Mouse (Mus musculus): ENCODE results near the gene Dolpp1.
A peak's percentile ranks its signal among the peaks of the same experiment; 100 is the strongest.

The Dolpp1 gene

GRCm38 (mm10) chr2:30440211-30440700, 48.2 kb downstream of the Dolpp1 start:
- no peak for DNase-seq (ENCODE audit: extremely low spot score, low read depth, low spot score)

DNA sequence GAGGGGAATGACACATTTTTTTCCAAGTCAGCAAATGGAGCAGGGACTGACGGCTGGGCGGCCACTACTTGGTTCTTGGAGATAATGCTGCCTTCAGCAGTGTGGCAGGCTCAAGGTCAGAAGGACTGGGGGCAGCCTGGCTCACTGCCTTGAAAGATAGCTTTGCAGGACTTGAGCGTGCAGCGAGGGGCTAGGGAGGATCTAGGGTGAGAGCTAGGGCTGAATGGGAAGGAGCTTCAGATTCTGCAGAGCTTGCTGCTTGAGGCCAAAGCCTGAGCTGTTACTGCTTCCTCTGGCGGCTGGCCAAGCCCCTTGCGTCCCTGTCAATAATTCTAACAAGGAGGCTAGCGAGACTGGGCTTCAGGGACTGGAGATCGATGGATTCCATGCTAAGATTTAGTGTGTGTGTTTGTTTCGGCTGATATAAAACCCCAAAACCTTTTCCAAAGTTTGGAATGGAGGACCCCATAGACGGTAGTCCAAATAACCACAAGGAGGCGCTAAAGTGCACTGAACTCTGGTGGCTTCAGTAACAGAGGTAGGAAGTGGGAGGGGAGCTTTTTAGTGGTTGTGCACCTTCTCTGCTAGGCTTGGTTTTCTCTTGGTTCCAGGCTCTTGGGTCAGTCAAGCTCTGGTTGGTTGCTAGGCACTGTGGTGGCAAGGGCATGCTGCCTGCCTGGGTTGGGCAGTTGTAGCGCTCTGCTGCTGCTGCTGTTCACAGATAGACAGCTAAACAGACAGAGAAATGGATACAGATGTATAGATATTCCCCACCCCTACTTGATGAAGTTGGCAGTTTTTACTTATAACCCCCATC, 48.9 kb downstream of the Dolpp1 start:
- DNase-seq (ENCODE audit: extremely low spot score, low read depth, low spot score): peak; percentile 82

GRCm38 (mm10) chr2:30441518-30442497, 49.8 kb downstream of the Dolpp1 start:
- DNase-seq (ENCODE audit: extremely low spot score, low read depth, low spot score): peak; percentile 95

DNA sequence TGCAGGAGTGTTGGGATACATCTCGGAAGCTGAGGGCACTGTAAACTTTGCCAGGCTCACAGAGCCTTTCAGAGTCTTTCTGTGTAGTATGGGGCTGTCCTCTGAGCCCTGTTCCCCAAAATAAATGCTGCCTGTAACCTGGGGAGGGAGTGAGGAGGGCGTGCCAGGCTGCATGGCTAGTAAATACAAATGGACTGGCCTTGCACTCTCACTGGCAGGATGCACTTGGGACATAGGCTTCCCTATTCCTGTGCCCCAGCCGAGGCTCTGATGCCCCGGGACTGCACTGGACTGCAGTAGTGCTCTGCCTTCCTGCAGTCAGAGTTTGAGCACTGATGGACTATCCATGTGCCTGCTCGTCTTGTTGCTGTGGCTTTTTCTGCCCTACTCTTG, 50.4 kb downstream of the Dolpp1 start:
- DNase-seq (ENCODE audit: extremely low spot score, low read depth, low spot score): no peak

DNA sequence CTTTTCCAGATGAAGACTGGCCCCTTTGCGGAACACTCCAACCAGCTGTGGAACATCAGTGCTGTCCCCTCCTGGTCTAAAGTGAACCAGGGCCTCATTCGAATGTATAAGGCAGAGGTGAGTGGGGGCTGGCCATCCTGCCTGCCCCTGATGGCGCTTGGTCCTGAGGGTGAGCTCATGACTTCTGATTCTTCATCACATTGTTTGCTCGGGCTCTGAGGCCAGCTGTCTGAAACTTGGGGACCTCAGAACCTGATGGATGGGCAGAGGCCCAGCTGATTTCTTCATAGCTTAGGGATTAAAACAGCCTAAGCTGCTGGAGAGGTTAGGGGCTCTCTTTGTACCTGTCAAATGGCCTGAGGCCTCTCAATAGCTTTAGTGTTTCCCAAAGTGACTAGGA, 51.2 kb downstream of the Dolpp1 start:
- DNase-seq (ENCODE audit: extremely low spot score, low read depth, low spot score): no peak

DNA sequence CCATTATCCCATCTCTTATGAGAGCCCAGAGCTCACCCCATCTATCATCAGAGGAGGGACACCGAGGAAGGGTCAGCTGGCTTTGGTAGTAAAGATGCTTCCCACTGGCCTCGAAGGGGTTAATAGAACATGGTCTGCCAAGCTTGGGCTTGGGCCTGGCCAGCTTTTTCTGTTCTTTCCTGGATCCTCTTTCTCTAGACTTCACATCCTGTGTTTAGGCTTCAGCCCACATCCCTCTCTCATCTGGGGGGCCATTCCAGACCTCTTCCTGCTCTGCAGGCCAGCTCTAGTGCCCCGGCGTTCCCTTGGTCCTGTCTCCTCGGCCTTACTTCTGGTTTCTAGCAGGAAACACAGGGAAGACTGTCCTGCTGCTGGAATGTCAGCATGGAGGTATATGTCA, 52.0 kb downstream of the Dolpp1 start:
- DNase-seq (ENCODE audit: extremely low spot score, low read depth, low spot score): no peak

DNA sequence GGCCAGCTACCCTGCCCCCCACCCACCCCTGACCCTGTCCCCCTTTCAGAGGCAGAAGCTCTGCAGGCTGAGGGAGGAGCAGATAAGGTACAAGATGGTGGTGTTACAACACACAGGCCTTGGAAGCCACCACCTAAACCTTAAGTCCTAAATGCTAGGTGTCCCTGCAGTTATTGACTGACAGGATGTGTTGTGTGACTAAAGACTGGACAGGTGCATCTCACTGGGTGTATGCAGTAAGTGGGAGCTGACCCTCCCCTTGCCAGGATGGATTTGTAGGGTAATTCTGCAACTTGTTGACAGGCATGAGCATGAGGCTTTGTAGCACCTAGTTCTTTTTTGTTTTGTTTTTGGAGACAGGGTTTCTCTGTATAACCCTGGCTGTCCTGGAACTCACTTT, 52.4 kb downstream of the Dolpp1 start:
- no peak for DNase-seq (ENCODE audit: extremely low spot score, low read depth, low spot score)

DNA sequence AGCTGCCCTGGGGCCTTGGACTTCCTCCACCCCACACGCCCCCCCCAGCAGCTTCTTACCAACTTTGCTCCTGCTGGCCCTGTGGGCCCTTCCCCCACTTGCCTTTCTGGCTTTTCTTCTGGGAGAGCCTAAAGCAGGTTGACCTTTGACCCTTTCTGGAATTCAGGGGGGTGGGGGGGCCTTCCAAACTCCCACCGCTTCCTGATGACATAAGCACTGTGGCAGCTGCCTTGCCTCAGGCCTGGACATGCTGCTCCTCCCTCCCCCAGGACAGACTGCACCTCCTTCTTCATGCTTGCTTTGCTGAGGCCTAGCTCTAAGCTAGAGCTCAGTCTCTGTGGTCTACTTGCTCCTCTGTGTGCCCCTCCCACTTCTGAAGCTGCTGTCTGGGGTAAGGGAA, 53.3 kb downstream of the Dolpp1 start:
- DNase-seq (ENCODE audit: extremely low spot score, low read depth, low spot score): no peak

- DNase-seq (ENCODE audit: extremely low spot score, low read depth, low spot score): no peak
These were observed 55.1 kb downstream of the Dolpp1 start for GRCm38 (mm10) chr2:30446891-30447826.

DNA sequence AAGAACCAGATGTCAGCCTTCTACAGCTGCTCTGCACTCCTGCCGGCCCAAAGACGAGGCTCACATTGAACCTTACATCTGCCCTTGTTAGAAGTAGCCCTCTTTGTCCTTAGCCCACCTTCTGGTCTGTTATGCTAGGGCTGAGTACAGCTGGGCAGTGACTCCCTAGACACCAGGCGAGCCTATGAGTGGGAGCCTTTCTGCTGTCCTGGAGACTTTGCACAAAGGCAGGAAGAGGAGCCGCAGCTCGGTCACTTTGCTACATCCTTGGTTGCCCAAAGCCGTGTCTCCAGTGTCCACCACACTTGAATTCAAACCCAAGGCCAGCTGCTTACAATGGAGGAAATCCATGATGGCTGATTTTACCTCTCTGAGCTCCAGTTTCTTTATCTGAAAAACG, 56.3 kb downstream of the Dolpp1 start:
- DNase-seq (ENCODE audit: extremely low spot score, low read depth, low spot score): no peak
